Mouse (Mus musculus) midbrain, embryonic 13.5 days (tissue): ENCODE measurements at regions not wholly inside any gene's neighbourhood (a gene's known extent, or its start where the extent isn't known, plus 50 kb on each side); places are given as distances from the start of the nearest gene placed in this dataset.

Experiments
- ATAC-seq: fragments of 200-750 bp; cut with Nextera tagmentation; 2 replicates; pipeline ENCODE4 v1.8.0; 2017; ENCODE audit warnings: mild to moderate bottlenecking, moderate TSS enrichment, moderate library complexity
- H3K27ac ChIP-seq: fragments of 300-500 bp; sonication (generic); 2 replicates; pipeline ENCODE4 v1.5.1; 2015; ENCODE audit warnings: inconsistent platforms, mild to moderate bottlenecking, moderate library complexity
- H3K27me3 ChIP-seq: fragments of 300-500 bp; sonication (generic); 2 replicates; pipeline ENCODE4 v1.6.1; 2015; ENCODE audit warnings: mild to moderate bottlenecking, inconsistent platforms
- H3K36me3 ChIP-seq: fragments of 300-500 bp; sonication (generic); 2 replicates; pipeline ENCODE4 v1.6.1; 2015; ENCODE audit warnings: mild to moderate bottlenecking, inconsistent platforms
- H3K4me1 ChIP-seq: fragments of 300-500 bp; sonication (generic); replicated peaks from 2 replicates; pipeline ENCODE4 v1.6.1; 2015; ENCODE audit warnings: inconsistent platforms
- H3K4me2 ChIP-seq: fragments of 300-500 bp; sonication (generic); replicated peaks from 2 replicates; pipeline ENCODE4 v1.6.1; 2015; ENCODE audit warnings: moderate library complexity, mild to moderate bottlenecking, inconsistent platforms
- H3K4me3 ChIP-seq: fragments of 300-500 bp; sonication (generic); replicated peaks from 2 replicates; pipeline ENCODE4 v1.5.1; 2015; ENCODE audit warnings: mild to moderate bottlenecking, inconsistent platforms
- H3K9ac ChIP-seq: fragments of 300-500 bp; sonication (generic); replicated peaks from 2 replicates; pipeline ENCODE4 v1.6.1; 2015; ENCODE audit warnings: mild to moderate bottlenecking, inconsistent platforms
- H3K9me3 ChIP-seq: fragments of 300-500 bp; sonication (generic); 2 replicates; pipeline ENCODE4 v1.6.1; 2016; ENCODE audit warnings: mild to moderate bottlenecking, inconsistent platforms
- WGBS: fragments of 180-500 bp; shearing (Covaris S2); methylation state at CpG from one replicate; pipeline ENCODE4 v1.1.7; 2015; 5-methylcytosine and 5-hydroxymethylcytosine counted together

GRCm38 (mm10) chr1:169872865-169873264, 55.6 kb upstream of the Ccdc190 start:
- Histone ChIP-seq H3K9me3 (no peaks in the 10 kb centered on the region), H3K4me1 (no peaks in the 10 kb centered on the region), H3K4me3 (no peak overlapping the region), H3K4me2 (no peak overlapping the region), H3K9ac (no peak overlapping the region), H3K27ac (no peak overlapping the region), H3K27me3 (no peaks in the 10 kb centered on the region), H3K36me3 (no peaks in the 10 kb centered on the region)
- no peak for ATAC-seq
- 31% methylated on average over 3 of the region's 3 CpGs for WGBS

GRCm38 (mm10) chr1:169868636-169869035, 59.8 kb upstream of the Ccdc190 start:
- Histone ChIP-seq H3K4me3 (no peak overlapping the region), H3K4me1 (no peaks in the 10 kb centered on the region), H3K36me3 (no peaks in the 10 kb centered on the region), H3K4me2 (no peak overlapping the region), H3K27ac (no peak overlapping the region), H3K9ac (no peak overlapping the region), H3K27me3 (no peaks in the 10 kb centered on the region), H3K9me3 (no peaks in the 10 kb centered on the region)
- ATAC-seq, result no peak
- WGBS, result 94% methylated on average over 3 of the region's 3 CpGs

DNA sequence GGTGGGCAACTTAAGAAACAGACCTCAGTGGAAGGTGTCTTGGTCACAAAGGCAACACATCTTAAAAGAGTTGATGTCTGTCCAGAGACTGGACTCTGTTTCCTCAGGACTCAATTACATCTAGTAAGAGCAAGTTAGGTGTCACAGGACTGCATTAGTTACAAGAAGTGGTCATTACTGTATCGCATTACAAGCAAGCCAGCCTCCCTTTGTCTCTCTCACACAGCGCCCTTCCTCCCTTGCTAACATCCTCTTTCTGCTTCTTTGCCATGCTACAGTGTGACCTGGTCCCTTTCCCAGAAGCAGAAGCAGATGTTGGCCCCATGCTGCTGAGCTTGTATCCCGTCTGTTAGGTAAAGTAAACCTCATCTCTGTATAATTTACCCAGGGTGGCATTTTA, 61.0 kb upstream of the Ccdc190 start:
- 72% methylated on average over 3 of the region's 3 CpGs for WGBS
- no peak for ATAC-seq

GRCm38 (mm10) chr1:169866840-169867239, 61.6 kb upstream of the Ccdc190 start:
- Histone ChIP-seq H3K4me3 (no peak overlapping the region), H3K27me3 (no peaks in the 10 kb centered on the region), H3K36me3 (no peaks in the 10 kb centered on the region), H3K4me1 (no peaks in the 10 kb centered on the region), H3K9me3 (no peaks in the 10 kb centered on the region), H3K9ac (no peak overlapping the region), H3K4me2 (no peak overlapping the region), H3K27ac (no peak overlapping the region)
- WGBS, result 63% methylated on average over 6 of the region's 6 CpGs
- ATAC-seq, result no peak

More for the DNA sequence above, 61.0 kb upstream of the Ccdc190 start:
- Histone ChIP-seq H3K27me3 (no peaks in the 10 kb centered on the region), H3K9ac (no peak overlapping the region), H3K27ac (no peak overlapping the region), H3K4me3 (no peak overlapping the region), H3K4me1 (no peaks in the 10 kb centered on the region), H3K9me3 (no peaks in the 10 kb centered on the region), H3K36me3 (no peaks in the 10 kb centered on the region), H3K4me2 (no peak overlapping the region)

DNA sequence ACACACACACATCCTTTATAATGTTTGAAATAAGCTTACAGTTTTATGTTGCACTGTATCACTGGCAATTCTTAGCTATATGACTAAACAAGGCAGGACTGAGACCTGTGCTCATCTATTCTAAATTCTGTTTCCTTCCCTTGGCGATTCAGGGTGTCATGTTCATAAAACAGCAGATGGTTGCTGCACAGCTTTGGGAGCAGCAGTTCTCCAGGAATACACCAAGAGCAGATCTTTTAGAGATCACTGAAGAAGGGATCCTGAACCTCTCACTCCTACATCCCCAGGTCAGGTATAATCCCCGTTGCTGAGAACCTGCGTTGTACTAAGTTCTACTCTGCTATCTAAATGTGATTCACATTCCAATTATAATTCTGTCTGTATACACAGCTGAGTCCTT, 69.4 kb upstream of the Ccdc190 start:
- no peak for ATAC-seq
- no peak overlapping the region for H3K9ac ChIP-seq
- H3K27ac ChIP-seq, result no peak overlapping the region
- H3K4me1 ChIP-seq, result no peaks in the 10 kb centered on the region
- H3K36me3 ChIP-seq, result no peaks in the 10 kb centered on the region
- H3K27me3 ChIP-seq, result no peaks in the 10 kb centered on the region
- H3K4me2 ChIP-seq, result no peak overlapping the region
- 92% methylated on average over 3 of the region's 3 CpGs for WGBS
- H3K4me3 ChIP-seq, result no peak overlapping the region
- no peaks in the 10 kb centered on the region for H3K9me3 ChIP-seq

- Histone ChIP-seq H3K36me3 (no peaks in the 10 kb centered on the region), H3K4me1 (no peaks in the 10 kb centered on the region), H3K9ac (no peak overlapping the region), H3K27me3 (no peaks in the 10 kb centered on the region), H3K9me3 (no peaks in the 10 kb centered on the region), H3K27ac (no peak overlapping the region), H3K4me3 (no peak overlapping the region), H3K4me2 (no peak overlapping the region)
- ATAC-seq, result no peak
- WGBS, result 69% methylated on average over 4 of the region's 4 CpGs
Observed at GRCm38 (mm10) chr1:169851663-169852062, 76.8 kb upstream of the Ccdc190 start.

- peak; percentile 86 for ATAC-seq
Observed at GRCm38 (mm10) chr1:169848254-169849015, 80.0 kb upstream of the Ccdc190 start.

DNA sequence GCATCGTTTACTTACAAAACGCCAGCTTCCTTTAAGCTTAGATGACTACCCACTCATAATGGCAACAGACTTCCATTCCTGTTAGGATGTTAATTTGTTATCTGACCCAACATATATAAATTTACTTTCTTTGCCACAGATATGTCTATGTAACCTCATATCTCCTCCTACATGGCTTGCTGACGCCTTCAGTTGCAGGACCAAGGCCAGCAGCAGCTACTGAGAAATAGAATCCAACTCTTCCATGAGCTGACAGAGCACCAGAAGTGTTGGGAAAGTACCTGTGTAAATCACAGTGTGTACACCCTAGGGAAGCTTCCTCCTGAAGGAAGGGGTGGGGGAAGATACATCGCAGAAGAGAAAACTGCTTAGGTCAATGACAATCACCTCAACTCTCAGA, 86.0 kb upstream of the Ccdc190 start:
- Histone ChIP-seq H3K9ac (no peak overlapping the region), H3K4me2 (no peak overlapping the region), H3K27me3 (no peaks in the 10 kb centered on the region), H3K9me3 (no peaks in the 10 kb centered on the region), H3K4me3 (no peak overlapping the region), H3K27ac (no peak overlapping the region), H3K4me1 (no peaks in the 10 kb centered on the region), H3K36me3 (no peaks in the 10 kb centered on the region)
- no peak for ATAC-seq
- WGBS, result 92% methylated on average over 4 of the region's 4 CpGs

More at GRCm38 (mm10) chr1:169848254-169849015, 80.0 kb upstream of the Ccdc190 start:
- H3K9me3 ChIP-seq, result no peaks in the 10 kb centered on the region
- no peaks in the 10 kb centered on the region for H3K27me3 ChIP-seq
- no peak overlapping the region for H3K27ac ChIP-seq
- H3K4me2 ChIP-seq, result no peak overlapping the region
- H3K9ac ChIP-seq, result no peak overlapping the region
- no peaks in the 10 kb centered on the region for H3K4me1 ChIP-seq
- H3K4me3 ChIP-seq, result no peak overlapping the region
- WGBS, result 67% methylated on average over 10 of the region's 10 CpGs
- H3K36me3 ChIP-seq, result no peaks in the 10 kb centered on the region

- no peaks in the 10 kb centered on the region for H3K4me1 ChIP-seq
- no peak overlapping the region for H3K4me2 ChIP-seq
- no peak overlapping the region for H3K4me3 ChIP-seq
- H3K9ac ChIP-seq, result no peak overlapping the region
- H3K9me3 ChIP-seq, result no peaks in the 10 kb centered on the region
- no peaks in the 10 kb centered on the region for H3K36me3 ChIP-seq
- H3K27ac ChIP-seq, result no peak overlapping the region
- ATAC-seq, result no peak
- no peaks in the 10 kb centered on the region for H3K27me3 ChIP-seq
- 78% methylated on average over 4 of the region's 4 CpGs for WGBS
Observed at GRCm38 (mm10) chr1:169840948-169841347, 87.5 kb upstream of the Ccdc190 start.

DNA sequence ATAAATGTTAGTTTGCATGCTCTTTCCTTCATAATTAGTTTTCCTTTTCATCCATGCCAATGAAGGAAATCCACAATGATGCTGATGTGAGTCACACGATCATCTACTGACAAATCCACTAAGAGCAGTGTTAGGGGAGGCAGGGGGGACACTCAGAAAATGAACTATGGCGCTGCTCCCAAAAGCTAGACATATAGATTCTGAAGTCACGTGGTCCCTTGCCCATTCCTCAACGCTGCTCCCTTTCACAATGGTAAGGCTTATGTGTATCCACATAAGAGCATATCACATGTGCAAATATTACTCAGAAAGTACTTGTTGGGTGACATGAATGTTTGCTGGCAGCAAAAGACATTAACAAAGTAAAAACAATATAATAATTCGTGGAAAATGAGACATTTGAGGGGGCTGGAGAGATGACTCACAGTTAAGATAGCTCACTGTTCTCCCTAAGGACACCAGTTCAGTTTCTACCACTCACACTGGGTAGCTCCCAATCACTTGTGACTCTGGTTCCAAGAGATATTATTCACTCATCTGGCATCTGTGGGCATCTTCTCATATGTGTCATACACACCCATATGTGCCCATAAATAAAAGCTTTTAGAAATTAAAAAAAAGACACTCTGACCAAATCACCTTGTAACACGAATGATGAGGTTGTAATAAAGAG, 88.3 kb upstream of the Ccdc190 start:
- no peaks in the 10 kb centered on the region for H3K36me3 ChIP-seq
- H3K9me3 ChIP-seq, result no peaks in the 10 kb centered on the region
- H3K27me3 ChIP-seq, result no peaks in the 10 kb centered on the region
- H3K4me1 ChIP-seq, result no peaks in the 10 kb centered on the region
- 86% methylated on average over 6 of the region's 6 CpGs for WGBS
- H3K9ac ChIP-seq, result no peak overlapping the region
- H3K27ac ChIP-seq, result no peak overlapping the region
- no peak for ATAC-seq
- H3K4me3 ChIP-seq, result no peak overlapping the region
- no peak overlapping the region for H3K4me2 ChIP-seq

DNA sequence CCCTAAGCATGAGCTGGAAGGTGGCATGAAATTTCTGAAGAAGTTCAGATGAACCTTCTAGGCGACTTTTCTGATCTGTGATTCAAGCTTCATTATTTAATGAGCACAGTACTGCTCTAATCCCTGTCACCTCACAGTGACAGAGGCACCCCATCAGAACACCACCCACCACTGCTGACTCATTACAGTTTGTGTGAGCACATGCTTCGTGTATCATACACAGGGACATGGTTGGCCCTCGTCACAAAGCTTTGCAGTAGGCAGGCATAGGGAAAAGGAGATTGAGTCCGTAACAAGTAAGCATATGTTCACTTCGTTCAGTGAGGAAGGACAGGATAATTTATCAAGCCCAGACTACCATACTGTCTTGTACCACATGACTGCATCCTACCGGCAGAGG, 85.9 kb upstream of the Rgs4 start:
- Histone ChIP-seq H3K4me3 (no peak overlapping the region), H3K36me3 (no peaks in the 10 kb centered on the region), H3K9me3 (no peaks in the 10 kb centered on the region), H3K27ac (no peak overlapping the region), H3K27me3 (no peaks in the 10 kb centered on the region), H3K9ac (no peak overlapping the region), H3K4me1 (no peaks in the 10 kb centered on the region), H3K4me2 (no peak overlapping the region)
- WGBS, result 83% methylated on average over 6 of the region's 6 CpGs
- no peak for ATAC-seq

- no peaks in the 10 kb centered on the region for H3K9me3 ChIP-seq
- 49% methylated on average over 8 of the region's 8 CpGs for WGBS
- H3K4me2 ChIP-seq, result no peak overlapping the region
- H3K27ac ChIP-seq, result no peak overlapping the region
- no peaks in the 10 kb centered on the region for H3K4me1 ChIP-seq
- ATAC-seq, result no peak
- no peaks in the 10 kb centered on the region for H3K36me3 ChIP-seq
- H3K27me3 ChIP-seq, result no peaks in the 10 kb centered on the region
- no peak overlapping the region for H3K4me3 ChIP-seq
- H3K9ac ChIP-seq, result no peak overlapping the region
Observed at GRCm38 (mm10) chr1:169831326-169832066, 84.1 kb upstream of the Rgs4 start.
